Mouse (Mus musculus) brain, embryonic 18.5 days (tissue): ENCODE measurements around the gene Axin1.

ENCODE experiments used
- DNase-seq: peaks from one replicate; pipeline ENCODE4 v3.0.0-alpha.2; 2012; ENCODE audit warnings: low read depth, low spot score

The Axin1 gene

DNA sequence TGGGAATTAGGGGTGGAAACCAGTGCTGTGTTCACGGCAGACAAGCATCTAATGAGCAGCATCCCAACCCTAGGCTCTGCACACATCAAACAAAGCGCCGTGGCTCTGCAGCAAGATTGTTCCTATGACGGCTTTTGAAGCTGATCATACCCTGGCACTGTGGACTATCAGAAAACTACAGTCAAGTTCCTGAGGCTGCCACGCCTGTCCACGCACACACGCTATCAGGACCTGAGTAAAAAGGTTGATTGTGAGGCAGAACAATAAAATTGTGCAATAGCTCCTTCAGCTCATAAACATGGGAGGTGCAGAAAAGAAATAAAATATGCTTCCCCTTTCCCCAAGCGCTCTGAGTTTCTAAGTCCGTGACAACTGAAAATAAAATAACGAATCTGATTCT is 99.2 kb downstream of the Axin1 start:
- DNase-seq, result no peak

DNA sequence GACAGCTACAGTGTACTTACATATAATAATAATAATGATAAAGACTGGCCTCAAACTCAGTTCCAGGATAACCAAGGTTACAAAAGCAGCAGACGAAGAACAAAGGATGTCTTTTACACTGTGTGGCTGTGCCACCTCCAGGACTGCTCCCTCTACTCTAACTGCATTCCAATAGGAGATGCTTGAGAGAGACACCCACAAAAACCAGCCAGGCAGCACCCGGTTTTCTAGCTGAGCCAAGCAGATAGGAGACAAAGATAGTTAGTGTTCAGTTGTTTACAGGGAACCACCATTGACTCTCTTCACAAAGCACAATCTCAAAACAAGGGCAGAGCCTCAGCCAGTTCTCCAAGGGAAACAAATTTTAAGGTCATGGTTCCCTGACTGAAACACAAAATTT is 101.1 kb downstream of the Axin1 start:
- no peak for DNase-seq

DNA sequence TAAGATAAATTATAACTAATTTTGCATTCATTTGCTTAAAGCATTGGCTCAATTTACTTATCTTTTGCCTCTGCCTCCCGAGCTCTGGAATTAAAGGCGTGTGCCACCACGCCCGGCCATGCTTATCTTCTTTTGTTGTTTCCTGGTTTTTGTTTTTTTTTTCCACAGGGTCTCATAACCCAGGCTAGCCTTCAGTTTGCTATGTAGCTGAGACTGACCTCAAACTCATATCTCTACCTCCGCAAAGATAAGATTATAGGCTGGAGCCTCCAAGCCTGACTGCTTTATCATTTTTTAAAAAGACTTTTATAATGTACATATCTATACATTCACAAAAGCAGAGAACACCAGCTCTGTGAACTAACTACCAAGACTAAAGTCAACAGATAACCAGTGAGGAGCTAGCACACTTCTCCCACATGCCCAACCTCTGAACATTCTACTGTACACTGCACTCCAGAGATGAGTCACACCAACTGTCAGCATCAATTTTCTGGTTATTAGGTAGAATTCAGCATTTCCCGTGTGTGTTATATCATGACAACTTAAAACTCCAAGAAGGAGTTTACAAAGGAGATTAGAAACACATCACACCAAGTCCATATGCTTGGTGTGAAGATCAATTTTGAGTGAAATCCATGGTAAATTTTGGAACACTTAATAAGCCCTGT is 101.8 kb downstream of the Axin1 start:
- DNase-seq, result no peak

DNA sequence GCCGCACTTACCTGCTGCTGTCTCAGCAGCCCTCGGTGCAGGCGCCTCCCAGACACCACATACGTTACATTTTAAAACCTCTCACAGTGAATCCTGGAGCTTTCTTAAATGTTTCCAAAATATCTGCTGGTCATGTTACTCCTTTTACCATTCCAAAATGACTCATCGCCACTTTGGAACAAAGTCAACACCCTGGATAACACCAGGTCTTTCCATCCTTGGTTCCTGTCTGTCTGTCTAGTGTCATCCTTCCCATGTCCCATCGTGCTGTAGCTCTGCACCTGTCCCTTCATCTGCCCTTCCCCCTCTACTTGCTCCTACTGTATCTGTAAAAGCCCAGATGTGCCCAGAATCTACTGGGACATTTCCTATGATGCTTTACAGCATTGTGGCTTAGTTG is 102.5 kb downstream of the Axin1 start:
- DNase-seq, result no peak

DNA sequence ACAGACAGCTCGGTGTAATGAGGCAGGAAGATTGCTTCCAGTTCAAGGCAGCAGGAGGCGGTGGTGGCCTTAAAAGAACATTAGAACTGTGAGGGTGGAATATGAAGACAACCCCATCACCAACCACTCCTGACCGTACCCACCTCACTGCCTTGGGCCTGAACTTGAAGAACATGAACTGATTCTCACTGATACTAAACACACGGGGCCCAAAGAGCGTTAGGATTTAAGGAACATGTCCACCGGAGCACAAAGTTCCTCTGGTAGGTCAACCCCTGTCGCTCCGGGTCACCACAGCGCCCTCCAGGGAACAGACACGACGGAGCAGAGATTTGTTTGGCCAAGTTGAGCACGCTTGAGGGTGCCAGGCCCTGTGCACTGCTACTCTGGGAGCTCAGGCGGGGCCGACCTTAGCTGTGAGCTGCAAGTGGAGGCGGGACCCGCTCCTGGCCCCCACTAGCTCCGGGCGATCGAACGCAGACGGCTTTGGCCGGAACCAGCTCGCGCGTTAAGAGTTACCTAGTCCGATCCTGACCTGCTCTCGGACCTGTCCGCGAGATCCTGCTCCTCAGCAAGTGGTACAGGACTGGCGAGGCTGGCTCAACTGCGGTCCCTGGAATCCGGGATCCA is 105.1 kb downstream of the Axin1 start:
- DNase-seq, result peak; percentile 6

DNA sequence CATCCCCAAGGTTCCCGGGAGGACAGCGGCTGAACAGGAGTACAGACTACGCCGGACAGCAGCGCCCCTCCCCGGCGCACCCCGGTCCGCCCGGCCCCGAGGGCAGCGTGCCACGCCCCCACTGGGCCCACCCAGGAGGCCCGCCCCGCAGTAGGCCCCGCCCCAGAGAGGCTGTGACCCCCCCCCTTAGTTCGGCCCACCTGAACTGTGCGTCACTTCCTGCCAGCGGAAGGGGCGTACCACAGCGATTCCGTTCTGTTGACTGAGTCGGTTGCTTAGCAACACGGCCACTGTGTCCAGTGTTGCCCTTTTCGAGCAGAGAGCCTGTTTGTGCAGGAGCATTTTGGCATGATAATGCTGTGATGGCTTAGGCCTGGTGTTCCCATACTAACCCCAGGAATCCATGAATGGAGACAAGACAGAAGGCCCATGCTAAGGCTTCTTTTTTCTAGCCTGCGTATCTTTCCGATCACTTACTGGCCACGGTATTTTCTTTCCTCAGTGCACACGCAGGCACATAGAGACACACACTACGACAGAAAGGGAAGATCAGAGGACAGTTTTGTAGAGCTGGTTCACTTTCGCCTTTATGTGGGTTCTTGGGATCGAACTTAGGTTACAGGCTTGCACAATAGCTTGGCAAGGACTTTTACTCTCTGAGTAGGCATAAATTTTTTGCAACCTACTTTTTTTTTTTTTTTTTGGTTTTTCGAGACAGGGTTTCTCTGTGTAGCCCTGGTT is 105.8 kb downstream of the Axin1 start, which contains the start of gene Fam234a:
Fam234a (minus strand) TSS at position 142 of the 741 bp plus-strand sequence.
- DNase-seq, result peak; percentile 88
